Mouse (Mus musculus) limb, embryonic 11.5 days (tissue): ENCODE measurements at regions not wholly inside any gene's neighbourhood (a gene's known extent, or its start where the extent isn't known, plus 50 kb on each side); places are given as distances from the start of the nearest gene placed in this dataset.

Experiments used
- ATAC-seq: fragments of 200-750 bp; cut with Nextera tagmentation; 2 replicates; pipeline ENCODE4 v1.8.0; 2017; ENCODE audit warnings: low read depth; ENCODE audit not compliant: insufficient number of reproducible peaks, low FRiP score, low TSS enrichment
- DNase-seq: peaks from one replicate; pipeline ENCODE4 v3.0.0-alpha.2; 2015; ENCODE audit warnings: low spot score
- H3K27ac ChIP-seq: fragments of 300-500 bp; sonication (generic); replicated peaks from 2 replicates; pipeline ENCODE4 v1.5.1; 2014; ENCODE audit warnings: low read depth, mild to moderate bottlenecking, low read length
- H3K27me3 ChIP-seq: fragments of 300-500 bp; sonication (generic); 2 replicates; pipeline ENCODE4 v1.6.1; 2014; ENCODE audit warnings: mild to moderate bottlenecking, low read length, mixed read lengths; ENCODE audit not compliant: control insufficient read depth, insufficient read depth
- H3K36me3 ChIP-seq: fragments of 300-500 bp; sonication (generic); 2 replicates; pipeline ENCODE4 v1.6.1; 2014; ENCODE audit warnings: mild to moderate bottlenecking, low read length, moderate library complexity, mixed read lengths; ENCODE audit not compliant: control insufficient read depth, insufficient read depth
- H3K4me1 ChIP-seq: fragments of 300-500 bp; sonication (generic); 2 replicates; pipeline ENCODE4 v1.6.1; 2014; ENCODE audit warnings: low read length, mixed read lengths; ENCODE audit not compliant: control insufficient read depth, insufficient read depth
- H3K4me2 ChIP-seq: fragments of 300-500 bp; sonication (generic); 2 replicates; pipeline ENCODE4 v1.6.1; 2014; ENCODE audit warnings: low read depth, mild to moderate bottlenecking, moderate library complexity; ENCODE audit not compliant: severe bottlenecking
- H3K4me3 ChIP-seq: fragments of 300-500 bp; sonication (generic); 2 replicates; pipeline ENCODE4 v1.5.1; 2014; ENCODE audit warnings: low read depth, low read length
- H3K9ac ChIP-seq: fragments of 300-500 bp; sonication (generic); 2 replicates; pipeline ENCODE4 v1.6.1; 2014; ENCODE audit warnings: mild to moderate bottlenecking, low read length
- H3K9me3 ChIP-seq: fragments of 300-500 bp; sonication (generic); 2 replicates; pipeline ENCODE4 v1.6.1; 2016; ENCODE audit warnings: low read length; ENCODE audit not compliant: control insufficient read depth
- WGBS: fragments of 180-500 bp; shearing (Covaris S2); extraction: QIAGEN DNeasy Blood & Tissue Kit; methylation state at CpG from one replicate; pipeline ENCODE4 v1.1.7; 2014; 5-methylcytosine and 5-hydroxymethylcytosine counted together

DNA sequence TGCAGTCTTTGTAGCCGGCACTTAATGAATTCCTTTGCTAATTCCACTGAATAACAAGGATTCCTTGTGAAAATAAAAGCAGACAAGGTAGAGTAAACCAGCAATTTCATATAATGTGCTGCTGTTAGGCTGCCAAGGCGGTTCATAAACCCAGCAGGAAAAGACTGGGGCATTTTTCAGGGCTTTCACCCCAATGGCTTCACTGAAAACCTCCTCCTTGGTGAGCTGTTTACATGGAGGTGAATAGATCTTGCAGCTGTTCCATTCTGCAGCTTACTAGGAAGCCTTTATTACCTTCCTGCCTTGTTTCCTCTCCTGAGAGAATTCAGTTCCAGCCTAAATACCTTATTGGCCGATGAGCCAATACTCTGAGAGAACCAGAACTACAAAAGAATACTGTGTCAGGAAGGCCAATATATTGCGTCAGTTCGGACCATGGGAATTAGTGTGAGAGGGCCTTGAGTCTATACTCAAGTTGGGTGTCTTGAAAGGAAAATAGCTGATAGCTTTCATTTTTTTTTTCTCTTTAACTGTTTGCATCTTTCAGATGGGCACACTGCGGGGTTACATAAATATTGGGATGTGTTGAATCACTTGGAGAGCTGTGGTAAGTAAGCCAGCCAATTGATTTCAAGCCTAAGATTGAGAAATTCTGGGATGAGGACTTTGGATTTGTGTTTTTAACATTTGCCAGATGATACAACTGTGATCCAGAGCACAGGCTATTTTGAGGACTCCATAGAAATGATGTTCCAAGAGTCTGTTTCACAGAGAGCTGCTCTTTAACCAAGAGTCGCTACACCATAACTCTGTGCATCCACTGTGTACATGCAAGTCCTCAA lies 1217.5 kb downstream of the Sorcs3 start:
- no peak for DNase-seq
- ATAC-seq = no peak
- Histone ChIP-seq H3K4me3 (no peak overlapping the region), H3K27ac (no peak overlapping the region), H3K4me2 (no peak overlapping the region), H3K36me3 (no peaks in the 10 kb centered on the region), H3K4me1 (no peaks in the 10 kb centered on the region), H3K27me3 (no peaks in the 10 kb centered on the region), H3K9ac (no peak overlapping the region), H3K9me3 (no peaks in the 10 kb centered on the region)
- 72% methylated on average over 7 of the region's 7 CpGs for WGBS
